Mouse (Mus musculus) hindbrain, embryonic 10.5 days (tissue): Measurements from ENCODE around the gene Olfr715b. TPM values are rescaled to one million over a fixed set of nuclear protein-coding genes. Genes with fewer than 3 reads are reported as not detected.
"Not testable (repeated sequence)": the region's sequence is repeated elsewhere in the genome, so short reads cannot be mapped to it uniquely, and the experiment has no call there.

Experiments used
- DNase-seq: peaks from one replicate; pipeline ENCODE4 v3.0.0-alpha.2; 2017; ENCODE audit warnings: low spot score
- H3K27ac ChIP-seq: fragments of 300-500 bp; sonication (generic); 2 replicates; pipeline ENCODE4 v1.5.1; 2016; ENCODE audit warnings: mild to moderate bottlenecking, moderate library complexity
- H3K27me3 ChIP-seq: fragments of 300-500 bp; sonication (generic); 2 replicates; pipeline ENCODE4 v1.6.1; 2016; ENCODE audit warnings: mild to moderate bottlenecking; ENCODE audit not compliant: poor library complexity, insufficient read depth, severe bottlenecking
- H3K36me3 ChIP-seq: fragments of 300-500 bp; sonication (generic); 2 replicates; pipeline ENCODE4 v1.6.1; 2016; ENCODE audit warnings: mild to moderate bottlenecking, moderate library complexity
- H3K4me1 ChIP-seq: fragments of 300-500 bp; sonication (generic); replicated peaks from 2 replicates; pipeline ENCODE4 v1.6.1; 2016; ENCODE audit warnings: mild to moderate bottlenecking
- H3K4me3 ChIP-seq: fragments of 300-500 bp; sonication (generic); 2 replicates; pipeline ENCODE4 v1.5.1; 2016; ENCODE audit warnings: mild to moderate bottlenecking, moderate library complexity
- H3K9me3 ChIP-seq: fragments of 300-500 bp; sonication (generic); 2 replicates; pipeline ENCODE4 v1.6.1; 2016; ENCODE audit warnings: mild to moderate bottlenecking, moderate library complexity
- WGBS: fragments of 180-500 bp; shearing (Covaris S2); methylation state at CpG from one replicate; pipeline ENCODE4 v1.1.7; 2016; 5-methylcytosine and 5-hydroxymethylcytosine counted together
- polyA plus RNA-seq: library from polyadenylated mRNA; unstranded; fragments of >200 nt; fragmentation: Nextera tagmentation; extraction: Ambion mirVana; gene quantifications from 2 replicates; pipeline ENCODE4 v1.2.1, GENCODE M21; 2016

Gene Olfr715b
- polyA plus RNA-seq, result not detected in 2 replicates

DNA sequence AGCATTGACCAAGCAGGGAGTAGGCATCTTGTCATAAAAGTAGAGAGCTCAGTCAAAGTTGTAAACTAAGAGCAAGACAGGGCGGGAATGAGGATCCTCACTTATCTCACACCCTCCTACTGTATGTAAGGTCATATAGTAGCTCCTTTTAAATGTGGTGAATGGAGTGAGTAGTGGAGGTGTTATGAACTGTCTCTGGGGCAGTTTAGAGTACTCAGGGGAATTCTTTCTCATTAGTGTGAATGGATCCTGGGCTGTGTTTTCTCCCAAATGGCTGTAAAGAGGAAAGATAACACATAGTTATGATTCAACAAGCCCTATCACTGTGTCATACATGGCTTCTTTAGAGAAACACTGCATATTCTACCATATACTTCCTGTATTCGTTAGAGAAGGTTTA lies at the start of gene Olfr715b:
Gene Olfr715b, minus strand, starts transcription at position 101 of the 400 bp plus-strand sequence.
- not testable (repeated sequence) for DNase-seq, H3K27me3 ChIP-seq, H3K27ac ChIP-seq, H3K36me3 ChIP-seq, H3K4me3 ChIP-seq, H3K4me1 ChIP-seq, H3K9me3 ChIP-seq
- WGBS, result 87% methylated on average over 2 of the region's 2 CpGs

DNA sequence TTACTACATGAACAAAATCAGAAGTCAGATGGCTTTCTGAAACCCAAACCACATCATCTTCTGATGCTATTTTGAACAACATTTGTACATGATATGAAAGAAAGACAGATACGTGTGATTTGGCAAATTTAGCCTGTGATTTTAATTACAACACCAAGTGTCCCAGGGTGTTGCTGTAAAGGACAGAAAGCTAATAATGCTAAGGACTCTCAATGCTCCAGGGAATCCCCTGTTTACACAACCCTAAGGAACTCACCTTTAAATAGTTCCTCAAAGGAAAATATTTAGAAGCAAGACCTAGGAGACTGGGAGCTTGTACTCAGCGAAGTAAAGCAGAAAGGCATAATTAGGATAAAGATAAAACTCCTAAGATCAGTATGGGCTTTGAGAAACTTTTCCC lies 27.9 kb upstream of the Olfr715b start, which contains the start of gene Olfr716:
Gene Olfr716, plus strand, starts transcription at position 301 of the 400 bp plus-strand sequence.
- not testable (repeated sequence) for H3K36me3 ChIP-seq

DNA sequence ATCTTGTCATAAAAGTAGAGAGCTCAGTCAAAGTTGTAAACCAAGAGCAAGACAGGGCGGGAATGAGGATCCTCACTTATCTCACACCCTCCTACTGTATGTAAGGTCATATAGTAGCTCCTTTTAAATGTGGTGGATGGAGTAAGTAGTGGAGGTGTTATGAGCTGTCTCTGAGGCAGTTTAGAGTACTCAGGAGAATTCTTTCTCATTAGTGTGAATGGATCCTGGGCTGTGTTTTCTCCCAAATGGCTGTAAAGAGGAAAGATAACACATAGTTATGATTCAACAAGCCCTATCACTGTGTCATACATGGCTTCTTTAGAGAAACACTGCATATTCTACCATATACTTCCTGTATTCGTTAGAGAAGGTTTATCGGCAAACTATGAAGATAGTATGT lies 20.8 kb upstream of the Olfr715b start, which contains the start of gene Olfr715:
Gene Olfr715, minus strand, starts transcription at position 101 of the 400 bp plus-strand sequence.
- H3K36me3 ChIP-seq, H3K27ac ChIP-seq, H3K27me3 ChIP-seq, DNase-seq, H3K4me1 ChIP-seq, H3K4me3 ChIP-seq, H3K9me3 ChIP-seq: not testable (repeated sequence)
- WGBS, result 90% methylated on average over 3 of the region's 3 CpGs

More for the DNA sequence above, 27.9 kb upstream of the Olfr715b start, which contains the start of gene Olfr716:
- not testable (repeated sequence) for DNase-seq, H3K9me3 ChIP-seq, H3K4me3 ChIP-seq, H3K27me3 ChIP-seq, H3K27ac ChIP-seq, H3K4me1 ChIP-seq
- 76% methylated on average over 2 of the region's 2 CpGs for WGBS

DNA sequence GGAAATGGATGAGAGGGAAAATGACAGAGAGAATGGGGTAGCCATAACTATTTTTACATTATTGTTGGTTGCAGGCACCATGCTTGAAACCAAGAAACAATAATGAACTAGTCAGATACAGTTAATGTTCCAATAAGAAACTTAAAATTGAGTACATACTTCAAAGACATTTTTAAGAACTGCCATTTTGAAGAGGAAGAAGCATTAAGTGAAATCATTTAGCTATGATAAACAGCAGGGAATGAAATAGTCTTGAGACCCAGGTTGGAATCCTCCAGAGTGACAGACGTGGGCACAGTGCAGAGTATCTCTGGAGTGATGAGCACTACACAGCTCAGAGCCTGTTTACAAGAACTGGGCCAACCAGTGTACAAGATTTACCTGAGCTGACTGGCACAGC lies 17.2 kb downstream of the Olfr715b start, which contains the start of gene Olfr17:
Gene Olfr17, plus strand, starts transcription at position 301 of the 400 bp plus-strand sequence.
- H3K36me3 ChIP-seq, result no peaks in the 10 kb centered on the region
- H3K4me1 ChIP-seq, result no peaks in the 10 kb centered on the region
- WGBS, result 71% methylated on average over 1 of the region's 1 CpGs
- no peak within 1 kb of the TSS for H3K4me3 ChIP-seq
- H3K27ac ChIP-seq, result no peak within 1 kb of the TSS
- H3K9me3 ChIP-seq, result no peaks in the 10 kb centered on the region
- DNase-seq, result no peak
- no peaks in the 10 kb centered on the region for H3K27me3 ChIP-seq

DNA sequence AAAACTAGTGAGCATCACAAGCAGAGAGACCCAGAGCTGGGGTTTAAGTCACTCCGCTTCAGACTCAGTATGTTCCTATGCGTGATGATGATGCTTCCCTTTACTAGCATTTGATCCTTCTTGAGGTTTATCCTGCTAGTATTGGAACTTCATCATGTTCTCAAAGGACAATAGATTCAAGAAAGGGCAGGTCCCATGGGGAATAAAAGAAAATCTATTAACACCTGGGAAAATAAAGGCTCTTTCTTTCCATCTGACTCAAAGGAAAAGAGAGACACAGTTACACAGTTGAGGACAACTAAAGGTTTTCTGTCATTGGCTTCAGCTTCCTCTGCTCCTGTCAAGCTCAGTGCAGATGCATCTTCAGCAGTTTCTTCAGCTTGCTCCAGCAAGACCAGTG lies 39.5 kb downstream of the Olfr715b start, which contains the start of gene Olfr714:
Gene Olfr714, plus strand, starts transcription at position 301 of the 400 bp plus-strand sequence.
- Histone ChIP-seq H3K27me3 (no peaks in the 10 kb centered on the region), H3K36me3 (no peaks in the 10 kb centered on the region), H3K4me3 (no peak within 1 kb of the TSS), H3K27ac (no peak within 1 kb of the TSS), H3K9me3 (peaks cover 20% of the 10 kb centered on the region), H3K4me1 (no peaks in the 10 kb centered on the region)
- no peak for DNase-seq
- WGBS, result 90% methylated on average over 2 of the region's 2 CpGs

Other genes with a start within 250 kb of the Olfr715b start
- gene Olfr704, start 247.2 kb downstream of the Olfr715b start, polyA plus RNA-seq, result not detected in 2 replicates
- not detected in 2 replicates for gene Olfr705, start 233.5 kb downstream of the Olfr715b start, polyA plus RNA-seq
- gene Olfr706, start 222.2 kb downstream of the Olfr715b start, polyA plus RNA-seq, result not detected in 2 replicates
- not detected in 2 replicates for gene Olfr707, start 209.1 kb downstream of the Olfr715b start, polyA plus RNA-seq
- gene Olfr1532-ps1, start 202.4 kb downstream of the Olfr715b start, polyA plus RNA-seq, result not detected in 2 replicates
- not detected in 2 replicates for gene Olfr709-ps1, start 178.2 kb downstream of the Olfr715b start, polyA plus RNA-seq
- not detected in 2 replicates for gene Olfr710, start 162.1 kb downstream of the Olfr715b start, polyA plus RNA-seq
- gene Olfr6, start 146.4 kb downstream of the Olfr715b start, polyA plus RNA-seq, result not detected in 2 replicates
- gene Olfr711, start 134.9 kb downstream of the Olfr715b start, polyA plus RNA-seq, result not detected in 2 replicates
- gene Olfr2, start 104.3 kb downstream of the Olfr715b start, polyA plus RNA-seq, result not detected in 2 replicates
- not detected in 2 replicates for gene Olfr713, start 79.2 kb downstream of the Olfr715b start, polyA plus RNA-seq
- gene Olfr714, start 39.4 kb downstream of the Olfr715b start, polyA plus RNA-seq, result not detected in 2 replicates
- not detected in 2 replicates for gene Olfr17, start 17.1 kb downstream of the Olfr715b start, polyA plus RNA-seq
- gene Olfr715, start 20.7 kb upstream of the Olfr715b start, polyA plus RNA-seq, result not detected in 2 replicates
- not detected in 2 replicates for gene Olfr716, start 28.0 kb upstream of the Olfr715b start, polyA plus RNA-seq
- not detected in 2 replicates for gene Nlrp14, start 56.6 kb upstream of the Olfr715b start, polyA plus RNA-seq
- gene Rbmxl2, start 99.1 kb upstream of the Olfr715b start, polyA plus RNA-seq, result not detected in 2 replicates